Mouse (Mus musculus) megakaryocyte, embryonic 14.5 days (primary cell): ENCODE data around the gene Cnbd2.
"Not testable (repeated sequence)": the region's sequence is repeated elsewhere in the genome, so short reads cannot be mapped to it uniquely, and the experiment has no call there.

ENCODE experiments used
- FLI1 ChIP-seq: IDR thresholded peaks from 2 replicates; pipeline ENCODE4 v1.6.1; 2012; ENCODE audit warnings: low read length, inconsistent platforms, mixed read lengths
- GATA1 ChIP-seq: IDR thresholded peaks from 3 replicates; pipeline ENCODE4 v1.6.1; 2012; ENCODE audit warnings: mixed read lengths, low read length, inconsistent platforms, borderline replicate concordance

DNA sequence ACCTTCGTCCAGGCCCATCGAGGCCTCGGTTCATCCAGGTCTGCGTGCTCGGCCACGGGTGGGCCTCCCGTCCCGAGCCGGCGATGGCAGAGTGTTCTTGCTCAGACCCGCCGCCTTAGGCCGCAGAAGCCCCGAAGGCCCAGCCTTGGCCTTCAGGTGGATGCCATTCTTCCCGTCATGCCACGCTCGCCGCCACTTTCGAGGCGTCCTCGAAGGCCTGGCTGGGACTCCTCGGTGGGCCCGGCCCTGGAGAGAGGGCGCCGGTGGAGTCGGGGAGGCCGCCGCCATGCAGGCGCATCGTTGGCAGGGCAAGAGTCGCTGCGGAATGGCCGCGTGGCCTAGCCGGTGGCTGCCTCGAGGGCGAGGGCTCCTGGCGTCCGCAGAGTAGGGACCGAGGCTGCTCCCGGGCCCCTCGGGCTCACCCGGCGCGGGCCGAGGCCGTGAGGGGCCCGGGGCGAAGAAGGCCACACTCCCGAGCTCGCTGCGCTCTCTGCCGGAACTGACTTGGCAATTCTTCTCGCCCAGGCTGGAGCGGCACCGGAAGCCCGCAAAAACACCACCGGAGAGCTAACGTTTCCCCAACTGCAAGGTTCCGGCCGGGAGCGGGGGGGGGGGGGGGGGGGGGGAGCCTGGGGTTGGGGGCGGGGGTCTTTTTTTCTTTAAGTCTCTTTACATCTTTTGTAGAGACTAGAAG, 80.5 kb downstream of the Cnbd2 start:
- not testable (repeated sequence) for TF ChIP-seq GATA1, FLI1
